Mouse (Mus musculus): ENCODE data around the gene AU018091. TPM values are rescaled to one million over a fixed set of nuclear protein-coding genes. Genes with fewer than 3 reads are reported as not detected.
"Not testable (repeated sequence)": the region's sequence is repeated elsewhere in the genome, so short reads cannot be mapped to it uniquely, and the experiment has no call there.

The AU018091 gene
- polyA plus RNA-seq, 1 experiment: not detected

DNA sequence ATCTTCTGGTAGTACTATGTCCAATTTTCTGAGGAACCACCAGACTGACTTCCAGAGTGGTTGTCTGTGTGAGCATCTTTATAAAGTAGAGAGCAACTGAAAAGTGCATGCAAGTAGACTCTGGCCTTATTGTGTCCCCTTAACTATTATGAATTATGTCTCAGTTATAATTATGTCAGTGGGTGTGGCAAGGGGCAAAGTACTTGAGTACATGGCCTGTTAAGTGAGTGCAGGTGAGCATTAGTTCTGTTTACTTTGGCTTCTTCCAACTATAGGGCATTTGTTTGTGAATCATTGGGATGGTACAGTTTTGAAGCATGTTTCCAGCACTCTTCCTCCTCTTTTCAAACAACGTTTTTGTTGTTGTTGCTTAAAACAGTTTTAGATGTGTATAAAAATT lies 38.7 kb downstream of the AU018091 start:
- TF ChIP-seq CTCF (IDR thresholded peaks at IDR 0.05; ENCODE audit: extremely low read depth, insufficient read depth, low read length): no peak
- no peak for TF ChIP-seq POLR2A (IDR thresholded peaks at IDR 0.05; ENCODE audit: extremely low read depth, insufficient read depth, low read length)
- H3K4me1 ChIP-seq (ENCODE audit: control insufficient read depth, insufficient read depth, low read length): no peaks in the 10 kb centered on the region
- no peak overlapping the region for H3K27ac ChIP-seq (ENCODE audit: insufficient read depth, low read length)
- no peak overlapping the region for H3K4me3 ChIP-seq (ENCODE audit: insufficient read depth, low read length)

DNA sequence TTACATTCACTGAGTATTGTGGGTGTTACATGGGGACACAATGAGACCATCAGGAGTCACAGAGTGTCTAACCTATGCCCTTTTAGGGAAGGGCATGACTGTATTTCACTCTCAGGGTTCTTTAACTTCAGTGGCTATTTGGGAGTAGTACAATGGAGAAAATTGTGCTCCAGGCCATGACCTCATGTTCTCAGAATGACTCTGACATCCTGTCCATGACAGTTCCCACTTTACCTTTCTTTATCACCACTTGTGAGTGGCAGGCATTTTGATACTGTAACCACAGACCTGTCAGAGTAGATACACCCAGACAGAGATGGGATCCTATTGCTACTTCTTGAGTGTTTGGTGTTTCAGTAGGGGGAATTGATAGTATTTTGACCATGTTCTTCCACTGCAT lies 40.4 kb downstream of the AU018091 start:
- H3K4me1 ChIP-seq (ENCODE audit: control insufficient read depth, insufficient read depth, low read length); H3K27ac ChIP-seq (ENCODE audit: insufficient read depth, low read length); H3K4me3 ChIP-seq (ENCODE audit: insufficient read depth, low read length): not testable (repeated sequence)

- not testable (repeated sequence) for H3K4me3 ChIP-seq (ENCODE audit: insufficient read depth, low read length); H3K4me1 ChIP-seq (ENCODE audit: control insufficient read depth, insufficient read depth, low read length); H3K27ac ChIP-seq (ENCODE audit: insufficient read depth, low read length)
Measured at GRCm38 (mm10) chr7:3111193-3111592, 57.8 kb downstream of the AU018091 start.

DNA sequence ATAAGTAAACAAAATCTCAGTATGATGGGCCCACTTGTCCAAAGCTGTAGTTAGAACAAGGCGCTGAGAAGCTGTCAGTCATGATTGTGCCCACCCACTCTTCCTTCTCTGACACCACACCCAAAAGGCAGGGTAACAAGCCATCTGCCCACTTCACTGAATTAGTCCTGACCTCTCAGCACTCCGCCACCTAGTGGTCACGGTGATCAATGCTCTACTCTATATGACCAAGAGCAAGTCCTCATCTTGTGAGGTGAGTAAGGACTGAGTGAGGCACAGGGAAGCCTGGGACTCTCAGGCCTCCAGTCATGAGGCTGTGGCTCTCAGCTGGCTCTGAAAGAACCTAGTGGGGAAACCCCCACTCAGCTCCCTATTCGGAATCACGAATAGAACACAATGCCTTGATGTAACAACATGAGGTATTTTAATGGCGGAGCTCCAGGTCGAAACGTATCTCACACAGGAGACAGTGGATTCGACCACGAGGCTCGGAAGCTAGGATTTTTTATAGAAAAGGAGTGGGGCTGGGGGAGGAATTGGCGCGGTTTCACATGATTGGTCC lies 62.4 kb downstream of the AU018091 start:
- not testable (repeated sequence) for H3K4me3 ChIP-seq (ENCODE audit: insufficient read depth, low read length); H3K27ac ChIP-seq (ENCODE audit: insufficient read depth, low read length); H3K4me1 ChIP-seq (ENCODE audit: control insufficient read depth, insufficient read depth, low read length)

Other genes with a start within 250 kb of the AU018091 start
- gene Nlrp12, start 80.5 kb upstream of the AU018091 start, polyA plus RNA-seq (2012; rRNA removed): 0.04 TPM in 1 of 2 replicates, not detected in the other
- 70.8 and 76.1 TPM in 2 replicates for gene Myadm, start 119.9 kb upstream of the AU018091 start, polyA plus RNA-seq (2012; rRNA removed)
- gene Prkcg, start 120.0 kb upstream of the AU018091 start, polyA plus RNA-seq (2012; rRNA removed): 148 and 167 TPM in 2 replicates
- gene Cacng7, start 163.8 kb upstream of the AU018091 start, polyA plus RNA-seq (2012; rRNA removed): 207 and 214 TPM in 2 replicates
- gene Cacng8, start 221.5 kb upstream of the AU018091 start, polyA plus RNA-seq (2012; rRNA removed): 50.3 and 63.3 TPM in 2 replicates

Data from cortical plate, adult 2 months (tissue).